Comparison of ENCODE assay signal across 10 mouse cellular contexts in the genomic region with DNA sequence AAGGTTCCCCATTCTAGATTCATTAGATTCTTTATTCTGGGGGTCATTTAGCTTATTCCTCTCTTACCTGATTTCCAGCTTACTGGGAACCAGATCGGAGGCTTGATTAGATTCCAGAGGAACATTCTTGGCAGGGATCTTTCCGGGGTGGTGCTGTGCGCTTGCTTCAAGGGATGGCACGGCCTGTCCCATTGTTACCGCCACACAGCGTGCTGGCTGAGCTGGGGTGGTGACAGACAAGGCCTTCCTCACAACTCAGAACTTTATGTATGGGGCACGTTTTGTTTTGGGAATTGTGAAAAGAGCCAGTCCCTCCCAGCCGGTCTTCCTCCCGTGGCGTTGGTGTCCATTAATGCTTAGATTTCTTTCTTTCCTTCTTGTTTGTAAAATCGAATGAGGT. TPM values are rescaled to one million over a fixed set of nuclear protein-coding genes. Genes with fewer than 3 reads are reported as not detected.
DNase-seq lines count a peak whose midpoint lies in the region; ATAC-seq and TF ChIP-seq lines count a peak whose summit lies in the region.
"Had no signal": no experiment of that assay in that cellular context is flagged by ENCODE, and none has a peak within 500 bp of the region (broad histone marks: within the 10 kb centered on the region; RNA-seq: fewer than 3 reads in every experiment).

No protein-coding gene starts in this region.

- no peak for DNase-seq in frontal cortex, postnatal 14 days (ENCODE audit: low spot score in 2 of 2)
- peak; percentile 34 for DNase-seq in midbrain, embryonic 10.5 days (ENCODE audit: low spot score)
- no peak for DNase-seq in midbrain, postnatal 0 days (ENCODE audit: low spot score)
- DNase-seq in stomach, postnatal 0 days (ENCODE audit: low spot score), result no peak
- no peak for DNase-seq in spleen, postnatal 14 days (ENCODE audit: low spot score in 2 of 2)
- DNase-seq: adrenal gland, postnatal 36 days had no signal

- no peak for TF ChIP-seq CTCF in midbrain, postnatal 0 days (IDR thresholded peaks at IDR 0.05)
- TF ChIP-seq CTCF in intestine, postnatal 0 days (IDR thresholded peaks at IDR 0.05; ENCODE audit: low read depth), result no peak
- TF ChIP-seq CTCF in stomach, postnatal 0 days (IDR thresholded peaks at IDR 0.05; ENCODE audit: low read depth), result no peak

- peak overlapping the region; percentile 70 for H3K27ac ChIP-seq in midbrain, embryonic 10.5 days (replicated peaks)
- no peak overlapping the region for H3K27ac ChIP-seq in midbrain, postnatal 0 days (ENCODE audit: low read depth, low read length)
- H3K27ac ChIP-seq in intestine, postnatal 0 days (ENCODE audit: low read depth, low read length), result 0 out of 2 replicates have a peak overlapping the region, but pooled peaks have one; percentile 41
- peak overlapping the region; percentile 63; the same call in 1 of the 2 replicates for H3K27ac ChIP-seq in stomach, postnatal 0 days (replicated peaks)

- TF ChIP-seq EP300 in stomach, postnatal 0 days (optimal IDR thresholded peaks at IDR 0.05), result no peak

- no peak overlapping the region for H3K4me3 ChIP-seq in midbrain, embryonic 10.5 days
- H3K4me3 ChIP-seq in midbrain, postnatal 0 days (ENCODE audit: low read depth, low read length), result no peak overlapping the region
- no peak overlapping the region for H3K4me3 ChIP-seq in intestine, postnatal 0 days (ENCODE audit: low read depth, low read length)
- no peak overlapping the region for H3K4me3 ChIP-seq in stomach, postnatal 0 days (ENCODE audit: low read depth, low read length)
- H3K4me3 ChIP-seq: megakaryocyte, embryonic 14.5 days had no signal

- H3K9me3 ChIP-seq in midbrain, embryonic 10.5 days (replicated peaks), result no peaks in the 10 kb centered on the region
- H3K9me3 ChIP-seq in midbrain, postnatal 0 days (ENCODE audit: low read length), result no peaks in the 10 kb centered on the region
- H3K9me3 ChIP-seq in intestine, postnatal 0 days (ENCODE audit: control insufficient read depth), result no peaks in the 10 kb centered on the region
- no peaks in the 10 kb centered on the region for H3K9me3 ChIP-seq in stomach, postnatal 0 days (ENCODE audit: control insufficient read depth, low read length)
- H3K9me3 ChIP-seq: megakaryocyte, embryonic 14.5 days had no signal

- H3K36me3 ChIP-seq in midbrain, embryonic 10.5 days, result peaks cover 17% of the 10 kb centered on the region
- H3K36me3 ChIP-seq in midbrain, postnatal 0 days (ENCODE audit: insufficient read depth, low read length), result 0 out of 2 replicates have a peak, but pooled peaks cover 4% of the 10 kb centered on the region
- no peaks in the 10 kb centered on the region for H3K36me3 ChIP-seq in intestine, postnatal 0 days (ENCODE audit: control insufficient read depth, insufficient read depth)
- no peaks in the 10 kb centered on the region; the same call in 1 of the 2 replicates for H3K36me3 ChIP-seq in stomach, postnatal 0 days (ENCODE audit: control insufficient read depth, insufficient read depth, low read length)

- WGBS in midbrain, embryonic 10.5 days, result 38% methylated on average over 11 of the region's 11 CpGs
- WGBS in midbrain, postnatal 0 days, result 24% methylated on average over 11 of the region's 11 CpGs
- 59% methylated on average over 11 of the region's 11 CpGs for WGBS in intestine, postnatal 0 days
- 50% methylated on average over 11 of the region's 11 CpGs for WGBS in stomach, postnatal 0 days

- H3K4me2 ChIP-seq in midbrain, postnatal 0 days (ENCODE audit: low read depth, low read length, poor library complexity, severe bottlenecking), result no peak overlapping the region
- H3K4me2 ChIP-seq in intestine, postnatal 0 days (replicated peaks; ENCODE audit: low read depth), result no peak overlapping the region
- no peak overlapping the region for H3K4me2 ChIP-seq in stomach, postnatal 0 days (replicated peaks; ENCODE audit: low read depth)

- no peaks in the 10 kb centered on the region for H3K27me3 ChIP-seq in midbrain, embryonic 10.5 days (ENCODE audit: low read depth, poor library complexity, severe bottlenecking)
- no peaks in the 10 kb centered on the region for H3K27me3 ChIP-seq in midbrain, postnatal 0 days (ENCODE audit: insufficient read depth, low read length)
- no peaks in the 10 kb centered on the region for H3K27me3 ChIP-seq in intestine, postnatal 0 days (replicated peaks; ENCODE audit: control insufficient read depth, insufficient read depth, low read length)
- no peaks in the 10 kb centered on the region for H3K27me3 ChIP-seq in stomach, postnatal 0 days (ENCODE audit: control insufficient read depth, insufficient read depth, low read length)

- H3K4me1 ChIP-seq in midbrain, embryonic 10.5 days, result peaks cover 40% of the 10 kb centered on the region
- no peaks in the 10 kb centered on the region for H3K4me1 ChIP-seq in midbrain, postnatal 0 days (ENCODE audit: insufficient read depth, low read length)
- 0 out of 2 replicates have a peak, but pooled peaks cover 2% of the 10 kb centered on the region for H3K4me1 ChIP-seq in intestine, postnatal 0 days (replicated peaks; ENCODE audit: control insufficient read depth, insufficient read depth, low read length)
- no peaks in the 10 kb centered on the region for H3K4me1 ChIP-seq in stomach, postnatal 0 days (replicated peaks; ENCODE audit: control insufficient read depth, insufficient read depth)

- H3K9ac ChIP-seq in midbrain, postnatal 0 days (replicated peaks; ENCODE audit: low read length, poor library complexity, severe bottlenecking), result no peak overlapping the region
- no peak overlapping the region for H3K9ac ChIP-seq in intestine, postnatal 0 days (ENCODE audit: low read depth, low read length)
- no peak overlapping the region for H3K9ac ChIP-seq in stomach, postnatal 0 days (ENCODE audit: low read length)

- peak; percentile 35 for ATAC-seq in frontal cortex, adult (ENCODE audit: low TSS enrichment)
- ATAC-seq in midbrain, postnatal 0 days (ENCODE audit: low FRiP score), result no peak
- no peak for ATAC-seq in intestine, postnatal 0 days
- ATAC-seq in stomach, postnatal 0 days (ENCODE audit: low FRiP score, low TSS enrichment), result no peak
- ATAC-seq in monocyte, adult 5-6 weeks (replicated peaks; ENCODE audit: insufficient number of reproducible peaks, low FRiP score, low TSS enrichment, poor library complexity, severe bottlenecking), result no peak

RNA-seq across cellular contexts. Expression of gene Ift43, which starts 21.1 kb away (rescaled TPM):
- 83.8 and 88.9 TPM in 2 replicates for polyA plus RNA-seq in midbrain, embryonic 10.5 days (2016; fragmentation: Nextera tagmentation; extraction: Ambion mirVana)
- 11.9 and 13.7 TPM in 2 replicates for total RNA-seq in midbrain, postnatal 0 days (2014; rRNA removed)
- polyA plus RNA-seq in midbrain, postnatal 0 days (2015; fragmentation: Nextera tagmentation; extraction: Ambion mirVana), result 29.7 and 30.0 TPM in 2 replicates
- 61.0 and 65.9 TPM in 2 replicates for polyA plus RNA-seq in intestine, postnatal 0 days (2015; fragmentation: Nextera tagmentation; extraction: Ambion mirVana)
- 48.0 and 49.4 TPM in 2 replicates for polyA plus RNA-seq in stomach, postnatal 0 days (2015; fragmentation: Nextera tagmentation; extraction: Ambion mirVana)
- 4.9 TPM in 1 of 3 replicates, not detected in the others for total RNA-seq in monocyte, adult 5-6 weeks (2017)

RNA-seq across cellular contexts. Expression of gene Tgfb3, which starts 24.6 kb away (rescaled TPM):
- polyA plus RNA-seq in midbrain, embryonic 10.5 days (2016; fragmentation: Nextera tagmentation; extraction: Ambion mirVana), result 5.8 and 7.3 TPM in 2 replicates
- 3.3 and 3.6 TPM in 2 replicates for total RNA-seq in midbrain, postnatal 0 days (2014; rRNA removed)
- polyA plus RNA-seq in midbrain, postnatal 0 days (2015; fragmentation: Nextera tagmentation; extraction: Ambion mirVana), result 3.7 and 4.4 TPM in 2 replicates
- polyA plus RNA-seq in intestine, postnatal 0 days (2015; fragmentation: Nextera tagmentation; extraction: Ambion mirVana), result 8.5 and 9.2 TPM in 2 replicates
- 9.4 and 9.5 TPM in 2 replicates for polyA plus RNA-seq in stomach, postnatal 0 days (2015; fragmentation: Nextera tagmentation; extraction: Ambion mirVana)
- total RNA-seq in monocyte, adult 5-6 weeks (2017), result 0.32 to 2.7 TPM (median 1.0 TPM) in 3 replicates
